Mouse (Mus musculus) c-Kit-positive CD71-negative TER-119-negative erythroid progenitor cells, embryonic 14.5 days (primary cell): Measurements from ENCODE around the gene Klrb1f.
"Not testable (repeated sequence)": the region's sequence is repeated elsewhere in the genome, so short reads cannot be mapped to it uniquely, and the experiment has no call there.

Experiments
- DNase-seq: peaks from one replicate; pipeline ENCODE4 v3.0.0-alpha.2; 2013; ENCODE audit warnings: low read depth

Gene Klrb1f

DNA sequence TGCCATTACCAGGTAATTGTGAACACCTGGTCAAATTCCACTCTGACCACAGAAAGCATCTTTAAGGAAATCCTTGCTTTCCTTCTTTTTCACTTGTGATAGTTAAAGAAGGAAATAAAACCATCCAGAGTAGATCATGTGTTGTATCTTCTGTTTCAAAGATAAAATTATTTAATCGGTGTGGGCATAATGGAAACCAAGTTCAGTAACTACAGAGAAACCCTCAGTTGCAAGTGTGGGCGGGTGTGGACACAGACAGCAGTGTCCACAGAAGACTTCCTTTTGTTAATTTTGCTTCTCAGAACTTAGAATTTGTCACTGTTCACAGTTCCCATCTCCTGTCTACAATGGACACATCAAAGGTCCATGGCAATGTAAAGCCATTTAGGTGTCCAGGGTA, at the start of gene Klrb1f:
Gene Klrb1f (plus strand): TSS at position 301 of the 400 bp plus-strand sequence.
- DNase-seq: no peak

DNA sequence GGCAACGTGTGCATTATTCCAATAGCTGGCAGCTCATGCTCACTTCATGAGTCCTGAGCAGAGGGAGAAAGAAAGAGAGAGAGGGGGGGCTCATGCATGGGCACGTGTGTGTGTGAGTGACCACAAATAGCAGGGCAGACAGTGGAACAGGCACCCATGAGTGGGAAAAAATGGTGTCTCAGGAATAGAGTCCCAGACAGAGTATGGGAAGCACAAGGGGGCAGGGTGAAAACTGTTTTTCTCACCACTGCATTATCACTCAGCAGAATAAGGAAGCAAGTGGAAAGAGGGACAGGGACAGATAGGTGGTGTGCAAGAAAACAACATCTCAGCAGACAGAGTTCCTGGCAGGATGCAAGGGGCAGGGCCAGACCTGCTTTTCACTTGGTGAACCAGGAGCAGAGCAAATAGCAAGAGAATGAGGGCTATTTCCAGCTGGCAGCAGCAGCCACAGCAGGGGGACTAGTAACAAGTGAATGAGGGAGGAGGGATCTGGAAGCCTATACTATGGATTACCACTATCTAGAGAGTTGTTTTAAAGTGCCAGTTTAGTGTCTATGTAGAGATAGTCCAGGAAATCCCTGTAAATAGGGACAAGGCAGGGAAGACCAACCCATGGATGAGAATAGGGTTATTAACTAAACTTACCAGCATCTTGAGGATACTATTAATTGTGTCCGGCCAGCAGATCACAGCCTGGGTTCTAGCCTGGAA, 49.5 kb upstream of the Klrb1f start:
- no peak for DNase-seq

DNA sequence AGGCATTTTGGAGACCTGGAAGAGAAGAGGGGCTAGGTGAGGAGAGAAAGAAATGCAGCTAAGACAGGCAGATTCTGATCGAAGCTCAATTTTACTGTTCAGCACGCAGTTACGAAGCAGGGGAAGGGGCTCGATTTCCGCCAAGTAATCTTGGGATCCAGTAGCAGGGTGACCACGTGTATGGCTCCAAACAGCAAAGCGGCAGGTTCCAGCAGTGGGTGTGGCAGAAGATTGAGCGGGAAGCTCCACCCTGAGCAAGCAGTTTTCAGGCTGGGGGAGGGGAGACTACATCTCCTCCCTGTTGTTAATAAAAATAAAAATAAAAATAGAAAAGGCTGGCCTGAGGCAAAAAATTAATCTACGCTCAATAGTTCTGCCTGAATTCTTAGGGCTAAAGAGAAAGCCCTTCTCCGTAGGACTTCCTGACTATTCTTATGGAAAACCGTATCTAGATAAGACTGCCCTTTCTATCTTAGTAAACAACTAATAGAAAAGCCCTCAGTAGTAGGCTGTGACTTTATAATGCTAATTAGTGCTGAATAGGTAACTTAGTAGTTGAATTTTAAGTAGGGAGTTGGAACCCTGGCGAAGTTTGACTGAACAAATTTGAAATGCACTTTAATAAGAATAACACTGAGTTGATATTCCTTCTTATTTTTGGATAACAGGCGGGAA, 48.8 kb upstream of the Klrb1f start:
- DNase-seq: no peak

DNA sequence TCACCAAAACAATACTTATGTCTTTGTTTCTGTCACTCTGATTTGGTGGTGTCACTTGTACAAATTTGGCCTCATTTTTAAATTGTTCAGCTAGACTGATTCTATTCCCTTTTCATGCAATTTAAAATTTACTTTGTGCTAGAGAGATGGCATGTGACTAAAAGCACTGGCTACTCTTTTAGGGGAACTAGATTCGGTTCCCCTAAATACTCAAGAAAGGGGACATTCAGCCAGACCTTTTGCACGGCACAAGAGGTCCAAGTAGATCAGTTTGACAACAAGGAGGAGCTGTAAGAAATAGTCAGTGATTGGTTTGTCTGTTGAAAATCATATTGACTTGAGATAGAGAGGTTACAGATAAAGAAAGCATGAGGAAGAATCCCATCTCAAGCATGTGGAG, 44.3 kb upstream of the Klrb1f start:
- no peak for DNase-seq

DNA sequence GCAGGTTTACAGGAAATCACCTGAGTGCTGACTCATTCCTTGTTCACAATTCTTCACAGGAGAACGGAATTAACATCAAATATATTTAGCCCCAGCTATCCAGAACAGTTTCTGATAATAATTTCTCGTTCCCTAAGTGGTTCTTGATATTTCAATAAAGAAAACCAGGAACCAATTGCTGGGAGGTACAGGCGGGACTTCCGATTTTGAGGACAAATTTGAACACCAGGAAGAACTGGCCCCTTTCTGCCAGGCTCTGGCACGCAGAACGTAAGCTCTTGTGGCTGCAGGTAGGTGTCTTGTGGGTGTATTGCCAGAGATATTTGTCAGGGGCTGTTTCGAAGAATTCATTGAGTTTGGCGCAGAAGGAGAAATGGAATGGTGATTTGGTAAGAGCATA, 37.1 kb upstream of the Klrb1f start:
- DNase-seq: no peak

DNA sequence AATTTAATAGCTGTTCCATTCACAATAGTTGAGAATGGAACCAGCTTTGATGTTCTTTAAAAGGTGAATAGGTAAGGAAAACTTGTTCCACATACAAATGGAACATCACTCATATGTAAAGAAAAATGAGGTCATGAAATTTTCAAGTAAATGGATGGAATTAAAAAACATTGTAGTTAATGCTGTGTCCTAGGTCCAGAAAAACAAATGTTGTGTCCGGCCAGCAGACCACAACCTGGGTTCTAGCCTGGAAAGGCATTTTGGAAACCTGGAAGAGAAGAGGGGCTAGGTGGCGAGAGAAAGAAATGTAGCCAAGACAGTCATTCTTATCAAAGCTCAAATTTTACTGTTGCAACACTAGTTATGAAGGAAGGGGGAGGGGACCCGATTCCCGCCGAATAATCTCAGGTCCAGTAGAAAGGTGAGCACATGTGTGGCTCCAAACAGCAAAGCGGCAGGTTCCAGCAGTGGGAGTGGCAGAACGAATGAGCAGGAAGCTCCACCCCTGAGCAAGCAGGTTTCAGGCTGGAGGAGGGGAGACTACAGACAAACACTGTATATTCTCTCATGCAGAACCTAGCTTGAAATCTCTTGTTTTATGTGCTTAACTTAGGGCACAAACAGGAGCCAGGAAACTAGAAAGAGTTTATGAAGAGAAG, 35.7 kb upstream of the Klrb1f start:
- not testable (repeated sequence) for DNase-seq

DNA sequence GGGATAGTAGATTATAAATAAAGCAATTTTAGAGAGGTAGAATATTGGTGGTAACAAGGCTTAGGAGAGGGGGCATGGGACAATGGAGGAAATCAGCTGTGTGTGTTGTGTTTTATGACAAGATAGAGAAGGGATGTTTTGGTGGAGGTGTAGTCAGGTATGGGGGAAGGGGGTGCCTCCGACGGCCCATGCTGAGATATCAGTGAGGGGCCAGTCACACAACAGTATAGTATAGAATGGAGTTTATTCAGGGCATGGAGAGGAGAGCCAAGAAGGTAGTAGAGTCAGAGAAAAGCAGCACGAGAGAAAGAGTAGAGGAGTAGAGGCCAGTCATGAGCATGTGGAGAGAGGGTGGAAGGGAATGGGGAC, 35.2 kb upstream of the Klrb1f start:
- no peak for DNase-seq

DNA sequence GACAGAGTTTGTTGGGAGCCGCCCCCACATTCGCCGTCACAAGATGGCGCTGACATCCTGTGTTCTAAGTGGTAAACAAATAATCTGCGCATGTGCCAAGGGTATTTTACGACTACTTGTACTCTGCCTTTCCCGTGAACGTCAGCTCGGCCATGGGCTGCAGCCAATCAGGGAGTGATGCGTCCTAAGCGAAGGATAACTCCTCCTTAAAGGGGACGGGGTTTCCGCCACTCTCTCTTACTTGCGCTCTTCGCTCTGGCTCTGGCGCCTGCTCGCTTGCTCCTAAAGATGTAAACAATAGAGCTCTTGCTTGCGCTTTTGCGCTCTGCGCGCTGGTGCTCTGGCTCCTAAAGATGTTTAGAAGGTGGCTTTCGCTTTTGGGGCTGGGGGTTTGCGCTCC, 33.7 kb upstream of the Klrb1f start:
- not testable (repeated sequence) for DNase-seq

DNA sequence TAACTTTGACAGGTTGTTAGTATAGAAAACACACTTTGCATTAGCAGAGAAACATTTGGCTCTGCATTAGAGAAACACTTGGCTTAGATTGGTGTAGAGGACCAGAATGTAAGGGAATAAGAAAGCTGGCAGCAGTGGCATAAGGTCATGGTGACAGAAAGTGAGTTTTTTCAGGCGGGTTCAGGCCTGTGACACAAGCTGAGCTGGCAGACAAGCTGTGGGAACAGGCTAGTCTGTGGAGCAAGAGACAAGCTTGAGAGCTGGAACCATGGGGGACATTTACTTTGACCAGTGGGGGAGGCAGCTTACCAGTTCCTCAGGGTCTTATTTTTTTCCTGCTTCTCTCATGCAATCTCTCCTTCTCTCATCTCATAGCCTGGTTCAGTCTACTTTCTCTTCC, 32.7 kb upstream of the Klrb1f start:
- no peak for DNase-seq

DNA sequence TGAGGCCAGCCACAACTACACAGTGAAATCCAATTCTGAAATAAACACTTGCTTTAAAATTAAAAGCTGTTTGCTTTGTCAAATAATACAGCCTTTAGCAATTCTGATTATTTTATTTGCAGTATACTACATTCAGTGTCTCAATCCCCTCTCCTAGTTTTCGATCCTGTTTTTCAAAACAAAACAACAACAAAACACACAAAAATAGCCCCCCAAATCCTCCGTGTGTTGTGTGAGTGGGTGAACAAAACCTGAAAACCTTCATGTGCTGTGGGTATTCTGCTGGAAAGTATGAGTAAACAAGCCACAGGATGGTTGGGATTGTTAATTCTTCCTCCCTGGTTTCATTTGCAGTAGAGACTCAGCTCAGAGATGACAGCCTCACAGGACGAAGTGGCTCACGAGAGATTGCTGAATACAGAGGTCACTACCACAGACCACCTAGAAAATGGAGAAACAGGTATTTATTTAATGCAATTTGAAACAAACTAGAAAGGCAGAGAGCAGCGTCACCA, 31.9 kb upstream of the Klrb1f start:
- no peak for DNase-seq

DNA sequence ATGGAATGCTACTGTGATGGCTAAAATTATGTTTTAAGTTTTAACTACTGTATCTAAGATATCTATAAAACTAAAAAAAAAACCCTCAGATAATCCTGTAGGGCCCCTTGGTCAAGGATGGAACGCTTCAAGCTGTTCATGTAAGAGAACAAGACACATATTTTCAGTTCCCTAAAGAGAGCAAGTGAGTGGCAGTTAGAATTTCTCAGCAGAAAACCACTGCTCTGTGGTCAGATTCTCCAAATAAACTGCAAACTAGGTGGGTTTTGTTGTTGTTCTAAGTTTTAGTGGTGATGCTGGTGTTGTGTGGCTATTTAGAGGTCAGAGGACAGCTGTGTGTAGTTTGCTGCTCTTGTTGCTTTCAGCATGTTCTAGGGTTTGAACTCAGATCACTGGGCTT, 31.3 kb upstream of the Klrb1f start:
- DNase-seq: no peak

DNA sequence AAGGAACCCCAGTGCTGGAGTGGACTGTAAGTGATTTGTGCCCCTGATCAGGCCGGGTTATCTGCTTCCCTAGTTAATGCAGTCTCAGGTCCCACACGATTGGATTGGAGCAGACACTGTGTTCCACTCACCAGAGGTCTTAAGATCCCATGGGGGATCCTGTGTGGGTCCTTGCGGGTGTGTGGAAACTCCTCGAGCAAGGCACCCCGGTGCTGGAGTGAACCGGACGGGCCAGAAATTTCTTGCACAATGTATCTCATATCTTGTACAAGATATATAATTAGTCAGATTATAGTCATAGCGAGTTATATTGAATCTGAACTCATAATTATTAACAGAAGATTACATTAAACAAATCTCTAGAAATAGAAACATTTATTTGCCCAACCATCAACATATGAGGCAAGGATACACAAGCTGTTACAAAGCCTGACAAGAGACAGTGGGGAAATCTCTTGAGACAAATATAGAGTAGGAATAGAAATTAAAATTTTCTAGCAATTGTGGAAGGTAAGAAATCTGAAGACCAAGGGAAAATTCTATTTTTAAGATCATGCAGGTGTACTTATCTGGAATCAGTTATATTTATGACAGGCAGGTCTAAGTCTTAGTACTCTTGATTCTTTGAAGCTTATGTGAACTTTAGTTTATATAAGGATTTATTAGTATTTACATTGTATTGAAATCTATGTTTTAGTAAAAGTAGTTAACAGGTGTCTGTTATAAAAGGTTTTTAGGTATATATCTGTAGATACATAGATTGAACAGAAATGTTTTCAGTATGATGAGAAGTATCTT, 18.1 kb upstream of the Klrb1f start:
- DNase-seq: no peak

DNA sequence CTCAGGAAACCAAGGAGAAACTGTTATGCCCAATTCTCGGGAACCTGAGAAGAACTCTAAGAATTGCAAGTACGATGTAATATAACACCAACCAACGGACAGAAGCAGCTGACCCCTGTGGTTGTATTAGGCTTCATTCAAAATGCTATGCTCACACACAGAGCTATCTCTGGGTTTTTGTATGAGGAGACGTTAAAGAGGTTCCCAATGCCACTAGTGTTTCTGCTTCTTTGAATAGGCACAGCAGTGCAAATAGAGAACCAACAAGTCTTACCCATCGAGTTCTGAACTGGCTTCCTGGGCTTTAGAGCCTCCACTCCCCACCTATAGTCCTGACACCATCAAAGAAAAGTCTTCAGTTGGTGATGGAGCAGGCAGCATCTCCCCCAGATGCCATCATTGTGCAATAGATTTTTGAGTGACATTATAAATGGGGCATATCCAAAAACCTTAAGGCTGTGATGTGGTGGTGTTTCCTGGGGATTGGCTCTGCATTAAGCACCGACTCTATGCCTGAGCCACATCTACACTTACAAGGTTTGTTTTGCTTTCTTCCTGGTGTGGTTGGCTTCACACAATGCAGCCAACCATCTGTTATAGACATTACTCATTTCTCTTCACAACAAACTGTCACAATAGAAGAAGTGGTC, 15.4 kb upstream of the Klrb1f start:
- DNase-seq: no peak

DNA sequence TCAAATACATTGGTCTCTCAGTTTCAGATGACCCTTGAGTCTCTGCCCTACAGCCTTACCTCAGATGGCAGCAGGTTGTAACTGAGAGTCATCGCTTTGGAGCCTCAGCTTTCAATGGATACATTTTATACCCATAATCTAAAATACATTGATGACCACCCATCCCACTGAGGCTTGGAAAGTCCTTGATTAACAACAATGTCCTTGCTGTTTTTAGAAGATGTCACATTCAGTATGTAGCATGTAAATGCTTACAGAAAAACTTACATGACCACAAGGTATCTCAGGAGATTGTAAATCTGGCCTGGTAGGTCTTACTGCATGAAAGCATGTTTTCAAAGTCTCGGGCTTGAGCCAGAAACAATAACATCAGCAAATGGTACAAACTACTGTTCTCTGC, 14.7 kb upstream of the Klrb1f start:
- no peak for DNase-seq

DNA sequence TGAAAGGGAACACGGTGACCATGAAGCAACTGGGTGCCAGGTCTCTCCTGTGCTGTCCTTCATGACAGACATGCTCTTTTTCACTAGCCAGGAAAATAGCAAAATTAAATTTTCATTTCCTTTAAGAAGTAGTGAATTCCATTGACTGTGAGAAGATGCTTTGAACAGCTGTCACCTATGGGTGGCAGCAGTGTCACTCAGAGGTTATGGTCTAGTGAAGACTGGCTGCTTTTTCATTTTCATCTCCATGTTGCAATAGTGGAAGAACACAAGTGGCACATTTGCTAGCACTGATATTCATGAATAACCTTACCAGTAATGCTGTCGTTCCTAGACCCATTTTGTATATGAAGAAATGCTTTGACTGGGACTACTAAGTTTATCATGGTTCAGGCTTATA, 12.3 kb upstream of the Klrb1f start:
- DNase-seq: no peak

DNA sequence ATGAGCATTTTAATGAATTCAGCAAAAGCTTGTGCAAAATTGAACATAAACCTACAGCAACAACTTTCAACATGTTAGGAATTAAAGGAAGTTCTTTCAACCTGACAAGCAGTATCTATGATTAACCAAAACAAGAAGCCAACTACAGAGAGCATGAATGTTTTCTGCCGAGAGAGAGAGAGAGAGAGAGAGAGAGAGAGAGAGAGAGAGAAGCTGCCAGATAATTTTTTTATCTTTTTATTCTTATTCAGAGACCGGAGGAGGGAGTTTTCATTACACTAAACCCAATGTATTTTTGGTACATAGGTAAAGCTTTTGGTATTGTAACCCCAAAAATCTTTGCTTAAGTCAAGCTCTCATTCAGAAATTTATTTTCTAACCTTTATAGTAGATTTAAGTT, 10.7 kb upstream of the Klrb1f start:
- no peak for DNase-seq

DNA sequence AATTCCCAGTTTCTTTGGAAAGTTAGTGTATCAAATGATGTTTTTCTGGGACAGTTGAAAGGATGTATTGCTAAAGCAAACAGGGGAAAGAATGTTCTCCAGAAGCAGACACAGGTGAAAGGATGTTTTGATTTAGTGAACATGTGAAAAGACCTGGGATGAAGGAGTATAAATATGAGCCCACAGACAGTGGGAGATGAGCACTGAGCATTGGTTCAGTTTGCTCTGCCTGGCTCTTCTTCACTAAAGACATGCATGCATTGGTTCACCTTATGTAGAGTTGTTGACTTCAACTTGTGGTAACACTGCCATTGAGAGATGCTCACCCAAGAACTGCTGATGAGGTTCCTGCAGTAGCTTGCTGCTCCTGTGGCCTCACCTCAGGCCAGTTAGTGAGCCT, 9.4 kb upstream of the Klrb1f start:
- DNase-seq: no peak

DNA sequence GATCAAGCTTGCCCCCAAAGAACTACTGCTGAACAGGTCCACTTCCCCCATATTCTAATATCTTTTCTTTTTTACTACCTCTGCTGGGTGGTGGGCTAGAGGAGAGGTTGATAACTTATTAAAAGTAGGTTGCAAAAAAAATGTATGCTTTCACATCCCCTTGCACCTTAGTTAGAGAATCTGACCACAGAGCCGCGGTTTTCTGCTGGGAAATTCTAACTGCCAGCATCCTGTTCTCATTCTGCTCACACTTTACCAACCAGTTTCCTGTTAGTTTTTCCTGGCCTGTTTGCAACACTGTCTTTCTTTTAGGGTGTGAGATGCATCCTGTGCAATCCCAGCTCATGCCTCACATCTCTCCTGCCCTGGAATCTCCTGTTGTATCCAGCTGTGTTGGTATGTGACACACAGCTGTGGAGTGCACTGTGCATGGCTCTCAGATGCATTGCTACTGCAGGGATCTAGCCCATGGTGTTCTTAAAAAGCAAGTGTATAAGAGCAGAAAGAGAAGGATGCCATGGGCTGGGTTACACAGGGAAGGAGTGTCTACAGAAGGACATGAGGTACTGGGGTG, 8.7 kb upstream of the Klrb1f start:
- no peak for DNase-seq

DNA sequence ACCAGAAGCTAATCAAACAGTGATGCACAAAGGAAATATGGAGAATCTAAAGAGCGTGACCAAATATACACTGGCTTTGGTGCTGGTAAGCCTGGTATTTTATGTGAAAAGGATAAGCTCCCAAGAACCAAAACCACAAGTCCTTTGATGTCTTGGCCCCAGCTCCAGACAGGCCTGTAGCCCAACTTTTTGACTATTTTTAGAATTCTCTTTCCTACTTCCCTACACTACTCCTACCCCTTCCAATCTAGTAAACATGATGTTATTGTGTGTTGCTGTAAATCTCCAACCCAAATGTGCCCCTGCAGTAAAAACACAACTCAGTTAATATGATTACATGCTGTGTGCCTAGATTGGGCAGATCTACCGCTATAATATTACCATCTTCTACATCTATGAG, 4.2 kb upstream of the Klrb1f start:
- no peak for DNase-seq

DNA sequence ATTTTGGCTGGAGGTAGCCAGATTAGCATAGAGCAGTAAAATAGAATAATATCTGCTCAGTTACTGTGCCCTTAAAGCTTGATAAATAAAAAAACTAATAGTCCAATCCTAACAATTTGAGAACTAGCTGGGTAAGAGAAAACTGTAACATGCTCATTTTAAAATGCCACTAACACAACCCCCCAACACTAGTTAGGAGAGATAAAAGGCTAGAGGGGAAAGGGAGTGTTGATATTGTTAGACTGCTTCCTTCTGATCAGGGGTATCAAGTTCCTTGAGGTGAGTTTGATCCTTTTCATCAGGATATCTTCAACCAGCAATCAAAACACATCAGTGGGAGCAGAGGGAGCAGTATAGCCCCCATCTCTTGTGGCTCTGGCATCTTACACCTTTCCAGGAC, 3.2 kb upstream of the Klrb1f start:
- no peak for DNase-seq

DNA sequence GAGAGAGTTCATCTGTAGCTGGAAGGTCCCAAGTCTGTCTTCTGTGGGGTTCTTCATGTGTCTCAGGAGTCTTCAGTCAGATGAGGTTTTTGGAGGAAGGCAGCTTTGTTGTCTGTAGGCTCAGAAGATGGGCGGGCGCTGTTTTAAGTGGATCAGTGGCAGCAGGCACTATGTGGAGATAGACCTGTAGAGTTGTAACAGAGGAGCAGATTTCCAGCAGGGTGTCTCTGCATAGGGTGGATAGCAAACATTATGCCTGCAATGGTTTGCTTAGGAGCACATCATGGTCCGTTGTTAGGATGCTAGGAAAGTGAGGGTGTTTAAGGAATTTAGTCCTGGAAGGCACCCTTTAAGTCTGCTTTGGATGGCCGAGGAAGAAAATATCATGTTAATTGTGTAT, 2.7 kb downstream of the Klrb1f start:
- DNase-seq: no peak
